Mouse (Mus musculus): ENCODE measurements around the gene Mvk. TPM values are rescaled to one million over a fixed set of nuclear protein-coding genes. Genes with fewer than 3 reads are reported as not detected.
A peak's percentile ranks its signal among the peaks of the same experiment; 100 is the strongest.

The Mvk gene
- total and polyA plus RNA-seq, 3 experiments = 33.5 to 37.7 TPM; not detected in 1

- no peak for TF ChIP-seq MEF2A (IDR thresholded peaks at IDR 0.05; ENCODE audit: extremely low read depth, insufficient replicate concordance, low read depth, low read length, poor library complexity, severe bottlenecking)
- peak; percentile 53; the same call in 1 of the 2 replicates for TF ChIP-seq GATA1 (IDR thresholded peaks at IDR 0.05; ENCODE audit: low read depth, low read length)
- TF ChIP-seq UBTF (IDR thresholded peaks at IDR 0.05; ENCODE audit: borderline replicate concordance, insufficient read depth, low read depth, low read length) = no peak
- TF ChIP-seq ELF1 (IDR thresholded peaks at IDR 0.05; ENCODE audit: low read depth, low read length) = no peak
- peak; percentile 39; the same call in 1 of the 2 replicates for TF ChIP-seq SIN3A (IDR thresholded peaks at IDR 0.05; ENCODE audit: low read length)
- TF ChIP-seq MAFK (IDR thresholded peaks at IDR 0.05; ENCODE audit: borderline replicate concordance, low read depth, low read length) = no peak
- TF ChIP-seq BHLHE40 (IDR thresholded peaks at IDR 0.05; ENCODE audit: borderline replicate concordance, low read depth, low read length) = no peak
Observed at GRCm38 (mm10) chr5:114505260-114506085, 61.4 kb downstream of the Mvk start (continued).

DNA sequence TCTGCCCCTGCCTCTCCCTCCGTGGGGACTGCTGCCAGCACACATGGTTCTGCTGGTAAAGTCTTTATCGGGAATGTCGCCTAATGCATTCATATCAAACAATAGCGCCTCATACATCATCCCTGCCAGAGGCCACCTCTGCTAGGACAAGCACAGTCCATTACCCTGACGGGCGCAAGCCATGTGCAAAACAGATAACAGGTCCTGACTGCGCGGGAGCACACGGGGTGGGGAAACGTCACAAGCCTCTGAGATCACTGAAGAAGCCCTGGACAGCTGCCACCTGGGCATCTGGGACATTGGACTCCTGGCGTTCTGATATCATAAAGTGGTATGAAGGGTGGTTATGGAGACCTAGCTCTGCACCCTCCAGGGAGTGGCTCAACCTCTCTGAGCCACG lies 63.3 kb downstream of the Mvk start:
- Histone ChIP-seq H3K4me3 (ENCODE audit: control insufficient read depth in 1 of 2, insufficient read depth in 1 of 2, low read depth in 2 of 2, low read length in 2 of 2) (no peak overlapping the region), H3K9me3 (replicated peaks; ENCODE audit: insufficient read depth, low read length) (no peaks in the 10 kb centered on the region), H3K4me1 (ENCODE audit: control insufficient read depth in 1 of 2, insufficient read depth in 2 of 2, low read length in 2 of 2) (peaks cover 5 to 25% of the 10 kb centered on the region in 2 experiments), H3K27me3 (ENCODE audit: control insufficient read depth in 1 of 2, insufficient read depth in 2 of 2, low read length in 2 of 2) (no peaks in the 10 kb centered on the region), H3K79me2 (ENCODE audit: control insufficient read depth, insufficient read depth, low read length, poor library complexity) (no peaks in the 10 kb centered on the region), H3K9ac (ENCODE audit: control insufficient read depth, low read depth, low read length, poor library complexity, severe bottlenecking) (no peak overlapping the region), H3K36me3 (ENCODE audit: control insufficient read depth in 1 of 2, insufficient read depth in 2 of 2, low read length in 2 of 2) (peaks cover 0 to 10% of the 10 kb centered on the region in 2 experiments; a peak in 2 of 4 replicates), H3K27ac (ENCODE audit: control insufficient read depth, low read depth, low read length) (no peak overlapping the region)
- DNase-seq (ENCODE audit: low read depth, low spot score) = peak; percentile 31
- TF ChIP-seq MAX (IDR thresholded peaks at IDR 0.05; ENCODE audit: low read length) (peak; percentile 37; the same call in 1 of the 2 replicates), ETS1 (IDR thresholded peaks at IDR 0.05; ENCODE audit: low read depth, low read length) (0 out of 2 replicates have a peak, but pooled peaks have one; percentile 16), ZC3H11A (IDR thresholded peaks at IDR 0.05; ENCODE audit: low read depth, low read length) (no peak), TAL1 (IDR thresholded peaks at IDR 0.05; ENCODE audit: low read length) (peak; percentile 35; the same call in 1 of the 2 replicates)

- no peaks in the 10 kb centered on the region for H3K79me2 ChIP-seq (ENCODE audit: control insufficient read depth, insufficient read depth, low read length, poor library complexity)
- H3K4me1 ChIP-seq (ENCODE audit: control insufficient read depth in 1 of 2, insufficient read depth in 2 of 2, low read length in 2 of 2) = peaks cover 5 to 25% of the 10 kb centered on the region in 2 experiments
- TF ChIP-seq MYB (IDR thresholded peaks at IDR 0.05; ENCODE audit: low read depth, low read length) = no peak
- no peak for TF ChIP-seq POLR2A (IDR thresholded peaks at IDR 0.05; ENCODE audit: control insufficient read depth in 1 of 2, insufficient read depth in 1 of 2, low read depth in 1 of 2, low read length in 2 of 2, poor library complexity in 1 of 2)
- no peak for TF ChIP-seq ZC3H11A (IDR thresholded peaks at IDR 0.05; ENCODE audit: low read depth, low read length)
- TF ChIP-seq MEF2A (IDR thresholded peaks at IDR 0.05; ENCODE audit: extremely low read depth, insufficient replicate concordance, low read depth, low read length, poor library complexity, severe bottlenecking) = no peak
- no peak for TF ChIP-seq NELFE (IDR thresholded peaks at IDR 0.05; ENCODE audit: low read depth, low read length)
- TF ChIP-seq TCF12 (IDR thresholded peaks at IDR 0.05; ENCODE audit: low read depth, low read length) = no peak
- no peak for TF ChIP-seq E2F4 (IDR thresholded peaks at IDR 0.05; ENCODE audit: borderline replicate concordance, low read depth, low read length)
- no peak for TF ChIP-seq POLR2AphosphoS2 (IDR thresholded peaks at IDR 0.05; ENCODE audit: low read length)
- TF ChIP-seq SIN3A (IDR thresholded peaks at IDR 0.05; ENCODE audit: low read length) = no peak
- no peak for TF ChIP-seq USF2 (IDR thresholded peaks at IDR 0.05; ENCODE audit: borderline replicate concordance in 1 of 2, insufficient read depth in 1 of 2, low read depth in 1 of 2, low read length in 2 of 2)
- TF ChIP-seq BHLHE40 (IDR thresholded peaks at IDR 0.05; ENCODE audit: borderline replicate concordance, low read depth, low read length) = no peak
- no peak for TF ChIP-seq RAD21 (IDR thresholded peaks at IDR 0.05; ENCODE audit: low read depth, low read length)
- no peak for TF ChIP-seq USF1 (IDR thresholded peaks at IDR 0.05; ENCODE audit: low read depth, low read length)
- no peak for TF ChIP-seq CHD2 (IDR thresholded peaks at IDR 0.05; ENCODE audit: low read length)
- no peak for TF ChIP-seq ZMIZ1 (IDR thresholded peaks at IDR 0.05; ENCODE audit: low read depth, low read length)
- no peak for TF ChIP-seq JUND (IDR thresholded peaks at IDR 0.05; ENCODE audit: low read depth, low read length)
- no peak for TF ChIP-seq KAT2A (conservative IDR thresholded peaks at IDR 0.05; ENCODE audit: low read depth, low read length)
- H3K9me3 ChIP-seq (replicated peaks; ENCODE audit: insufficient read depth, low read length) = no peaks in the 10 kb centered on the region
- no peak overlapping the region for H3K9ac ChIP-seq (ENCODE audit: control insufficient read depth, low read depth, low read length, poor library complexity, severe bottlenecking)
- no peak overlapping the region for H3K4me3 ChIP-seq (ENCODE audit: control insufficient read depth in 1 of 2, insufficient read depth in 1 of 2, low read depth in 2 of 2, low read length in 2 of 2)
- DNase-seq (ENCODE audit: low read depth, low spot score) = no peak
- no peak overlapping the region for H3K27ac ChIP-seq (ENCODE audit: control insufficient read depth, low read depth, low read length)
- H3K27me3 ChIP-seq (ENCODE audit: control insufficient read depth in 1 of 2, insufficient read depth in 2 of 2, low read length in 2 of 2) = no peaks in the 10 kb centered on the region
- peaks cover 0 to 10% of the 10 kb centered on the region in 2 experiments; a peak in 2 of 4 replicates for H3K36me3 ChIP-seq (ENCODE audit: control insufficient read depth in 1 of 2, insufficient read depth in 2 of 2, low read length in 2 of 2)
Observed at GRCm38 (mm10) chr5:114507964-114508363, 63.9 kb downstream of the Mvk start.

Measured in MEL (cell line).